Mouse (Mus musculus): ENCODE results near the gene Zfp764.
"Not testable (repeated sequence)": the region's sequence is repeated elsewhere in the genome, so short reads cannot be mapped to it uniquely, and the experiment has no call there.

Gene Zfp764

GRCm38 (mm10) chr7:127406002-127406987 lies at the start of gene Zfp764:
TSS of gene Zfp764 (minus strand) at chr7:127406822.
- DNase-seq (ENCODE audit: inconsistent age in 2 of 2, low spot score in 1 of 2) = peak; percentile 88 to 97

- DNase-seq (ENCODE audit: inconsistent age in 2 of 2, low spot score in 1 of 2) = no peak
Observed at GRCm38 (mm10) chr7:127454905-127455304, 48.3 kb upstream of the Zfp764 start.

- DNase-seq (ENCODE audit: inconsistent age in 2 of 2, low spot score in 1 of 2) = no peak
Observed at GRCm38 (mm10) chr7:127453056-127453455, 46.4 kb upstream of the Zfp764 start.

- no peak for DNase-seq (ENCODE audit: inconsistent age in 2 of 2, low spot score in 1 of 2)
Observed at GRCm38 (mm10) chr7:127449966-127450365, 43.3 kb upstream of the Zfp764 start.

GRCm38 (mm10) chr7:127448521-127449300 lies 42.1 kb upstream of the Zfp764 start, which contains the start of gene Zfp689:
TSS of gene Zfp689 (minus strand) at chr7:127449158.
- peak; percentile 94 to 99 for DNase-seq (ENCODE audit: inconsistent age in 2 of 2, low spot score in 1 of 2)

- no peak for DNase-seq (ENCODE audit: inconsistent age in 2 of 2, low spot score in 1 of 2)
Observed at GRCm38 (mm10) chr7:127443976-127444375, 37.4 kb upstream of the Zfp764 start.

GRCm38 (mm10) chr7:127437724-127438123 lies 31.1 kb upstream of the Zfp764 start:
- no peak for DNase-seq (ENCODE audit: inconsistent age in 2 of 2, low spot score in 1 of 2)

GRCm38 (mm10) chr7:127435206-127435605 lies 28.6 kb upstream of the Zfp764 start:
- DNase-seq (ENCODE audit: inconsistent age in 2 of 2, low spot score in 1 of 2) = no peak

- DNase-seq (ENCODE audit: inconsistent age in 2 of 2, low spot score in 1 of 2) = peak in 1 of 2 experiments; percentile 15
Observed at GRCm38 (mm10) chr7:127426354-127426753, 19.7 kb upstream of the Zfp764 start.

GRCm38 (mm10) chr7:127425911-127426310 lies 19.3 kb upstream of the Zfp764 start:
- no peak for DNase-seq (ENCODE audit: inconsistent age in 2 of 2, low spot score in 1 of 2)

- no peak for DNase-seq (ENCODE audit: inconsistent age in 2 of 2, low spot score in 1 of 2)
Observed at GRCm38 (mm10) chr7:127425291-127425690, 18.7 kb upstream of the Zfp764 start.

GRCm38 (mm10) chr7:127422247-127422646 lies 15.6 kb upstream of the Zfp764 start:
- peak in 1 of 2 experiments; percentile 30 for DNase-seq (ENCODE audit: inconsistent age in 2 of 2, low spot score in 1 of 2)

- peak; percentile 95 to 99 for DNase-seq (ENCODE audit: inconsistent age in 2 of 2, low spot score in 1 of 2)
Observed at GRCm38 (mm10) chr7:127421388-127422191, 15.0 kb upstream of the Zfp764 start, which contains the start of gene Zfp688. TSS of gene Zfp688 (minus strand) at chr7:127422068.

GRCm38 (mm10) chr7:127411418-127411817 lies 4.8 kb upstream of the Zfp764 start:
- no peak for DNase-seq (ENCODE audit: inconsistent age in 2 of 2, low spot score in 1 of 2)

- not testable (repeated sequence) for DNase-seq (ENCODE audit: inconsistent age in 2 of 2, low spot score in 1 of 2)
Observed at GRCm38 (mm10) chr7:127404101-127404500, 2.5 kb downstream of the Zfp764 start.

- no peak for DNase-seq (ENCODE audit: inconsistent age in 2 of 2, low spot score in 1 of 2)
Observed at GRCm38 (mm10) chr7:127402980-127403379, 3.6 kb downstream of the Zfp764 start.

- DNase-seq (ENCODE audit: inconsistent age in 2 of 2, low spot score in 1 of 2) = no peak
Observed at GRCm38 (mm10) chr7:127400355-127400754, 6.3 kb downstream of the Zfp764 start.

- DNase-seq (ENCODE audit: inconsistent age in 2 of 2, low spot score in 1 of 2) = no peak
Observed at GRCm38 (mm10) chr7:127393944-127394333, 12.7 kb downstream of the Zfp764 start.

GRCm38 (mm10) chr7:127393157-127393943 lies 13.3 kb downstream of the Zfp764 start, which contains the start of gene E430018J23Rik:
TSS of gene E430018J23Rik (minus strand) at chr7:127393629.
- peak; percentile 97 to 100 for DNase-seq (ENCODE audit: inconsistent age in 2 of 2, low spot score in 1 of 2)
